Mouse (Mus musculus): Measurements from ENCODE around the gene Gm7247.
"Not testable (repeated sequence)": the region's sequence is repeated elsewhere in the genome, so short reads cannot be mapped to it uniquely, and the experiment has no call there.

Gene Gm7247

GRCm38 (mm10) chr14:51361456-51361855 is at the start of gene Gm7247:
Gene Gm7247 (plus strand): TSS chr14:51361756.
- DNase-seq (ENCODE audit: low spot score), result no peak

GRCm38 (mm10) chr14:51324001-51324400 is 37.6 kb upstream of the Gm7247 start:
- no peak for DNase-seq (ENCODE audit: low spot score)

- DNase-seq (ENCODE audit: low spot score), result peak; percentile 5
These were observed 15.5 kb upstream of the Gm7247 start for GRCm38 (mm10) chr14:51346027-51346426.

- DNase-seq (ENCODE audit: low spot score), result no peak
These were observed 3.2 kb upstream of the Gm7247 start for GRCm38 (mm10) chr14:51358111-51358982.

GRCm38 (mm10) chr14:51382805-51383204 is 21.2 kb downstream of the Gm7247 start:
- DNase-seq (ENCODE audit: low spot score), result no peak

GRCm38 (mm10) chr14:51384351-51384750 is 22.8 kb downstream of the Gm7247 start:
- DNase-seq (ENCODE audit: low spot score), result no peak

GRCm38 (mm10) chr14:51385741-51386140 is 24.2 kb downstream of the Gm7247 start:
- no peak for DNase-seq (ENCODE audit: low spot score)

GRCm38 (mm10) chr14:51387768-51388167 is 26.2 kb downstream of the Gm7247 start:
- DNase-seq (ENCODE audit: low spot score), result no peak

GRCm38 (mm10) chr14:51388222-51388621 is 26.7 kb downstream of the Gm7247 start:
- no peak for DNase-seq (ENCODE audit: low spot score)

GRCm38 (mm10) chr14:51410520-51410919 is 49.0 kb downstream of the Gm7247 start, which contains the start of gene Vmn2r88:
Gene Vmn2r88 (plus strand): TSS chr14:51410820.
- no peak for DNase-seq (ENCODE audit: low spot score)

- no peak for DNase-seq (ENCODE audit: low spot score)
These were observed 62.3 kb downstream of the Gm7247 start for GRCm38 (mm10) chr14:51423885-51424284.

- DNase-seq (ENCODE audit: low spot score), result not testable (repeated sequence)
These were observed 68.6 kb downstream of the Gm7247 start for GRCm38 (mm10) chr14:51430138-51430537.

GRCm38 (mm10) chr14:51434546-51434945 is 73.0 kb downstream of the Gm7247 start:
- DNase-seq (ENCODE audit: low spot score), result no peak

GRCm38 (mm10) chr14:51435020-51435419 is 73.5 kb downstream of the Gm7247 start:
- DNase-seq (ENCODE audit: low spot score), result no peak

GRCm38 (mm10) chr14:51438955-51439354 is 77.4 kb downstream of the Gm7247 start:
- peak; percentile 8 for DNase-seq (ENCODE audit: low spot score)

GRCm38 (mm10) chr14:51451557-51451956 is 90.0 kb downstream of the Gm7247 start, which contains the start of gene Vmn2r89:
Gene Vmn2r89 (plus strand): TSS chr14:51451857.
- not testable (repeated sequence) for DNase-seq (ENCODE audit: low spot score)

GRCm38 (mm10) chr14:51480278-51480677 is 118.7 kb downstream of the Gm7247 start:
- DNase-seq (ENCODE audit: low spot score), result not testable (repeated sequence)

GRCm38 (mm10) chr14:51481332-51482015 is 119.9 kb downstream of the Gm7247 start:
- DNase-seq (ENCODE audit: low spot score), result not testable (repeated sequence)

- DNase-seq (ENCODE audit: low spot score), result no peak
These were observed 120.6 kb downstream of the Gm7247 start for GRCm38 (mm10) chr14:51482051-51482715.

GRCm38 (mm10) chr14:51482971-51483381 is 121.4 kb downstream of the Gm7247 start:
- DNase-seq (ENCODE audit: low spot score), result not testable (repeated sequence)

GRCm38 (mm10) chr14:51483671-51484070 is 122.1 kb downstream of the Gm7247 start:
- no peak for DNase-seq (ENCODE audit: low spot score)

GRCm38 (mm10) chr14:51486111-51486510 is 124.6 kb downstream of the Gm7247 start:
- DNase-seq (ENCODE audit: low spot score), result no peak

Measured in retina, embryonic 14.5 days (tissue).